Mouse (Mus musculus) 416B (cell line): ENCODE measurements around the gene Dab1.

ENCODE experiments used
- DNase-seq: peaks from one replicate; pipeline ENCODE4 v3.0.0; 2011; ENCODE audit warnings: low read depth

The Dab1 gene

DNA sequence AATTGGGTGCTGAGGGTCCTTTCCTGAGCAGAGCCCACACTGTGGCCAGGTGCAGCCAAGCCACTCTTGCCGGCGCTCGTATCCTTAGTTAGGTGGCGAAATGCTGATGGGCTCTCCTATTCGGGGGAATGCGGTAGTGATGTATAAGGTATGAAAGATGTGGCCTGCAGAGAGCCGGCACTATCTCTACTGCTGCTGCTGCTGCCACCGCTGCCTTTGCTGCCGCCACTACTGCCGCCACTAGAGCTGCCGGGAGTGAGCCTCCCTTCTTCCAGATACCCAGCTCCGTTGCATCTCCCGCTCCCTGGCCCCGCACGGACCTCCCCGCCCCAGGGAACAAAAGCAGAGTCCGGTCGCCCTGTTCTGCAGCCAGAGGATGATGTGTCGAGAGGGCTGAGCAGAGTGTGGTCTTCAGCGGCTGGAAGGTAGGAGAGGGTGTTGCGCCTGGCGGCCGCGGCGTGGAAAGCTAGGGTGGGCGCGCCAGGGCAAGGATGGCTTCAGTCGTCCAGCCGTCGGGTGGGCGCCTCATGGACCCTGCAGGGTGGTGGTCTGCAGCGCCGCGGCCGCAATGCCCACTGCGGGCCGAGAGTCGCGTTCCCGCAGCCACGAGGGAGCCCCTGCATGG is at the start of gene Dab1:
TSS of gene Dab1 (plus strand) at position 39 of the 625 bp plus-strand sequence.
- DNase-seq: no peak

GRCm38 (mm10) chr4:103571721-103572352 is 47.3 kb upstream of the Dab1 start:
- no peak for DNase-seq

DNA sequence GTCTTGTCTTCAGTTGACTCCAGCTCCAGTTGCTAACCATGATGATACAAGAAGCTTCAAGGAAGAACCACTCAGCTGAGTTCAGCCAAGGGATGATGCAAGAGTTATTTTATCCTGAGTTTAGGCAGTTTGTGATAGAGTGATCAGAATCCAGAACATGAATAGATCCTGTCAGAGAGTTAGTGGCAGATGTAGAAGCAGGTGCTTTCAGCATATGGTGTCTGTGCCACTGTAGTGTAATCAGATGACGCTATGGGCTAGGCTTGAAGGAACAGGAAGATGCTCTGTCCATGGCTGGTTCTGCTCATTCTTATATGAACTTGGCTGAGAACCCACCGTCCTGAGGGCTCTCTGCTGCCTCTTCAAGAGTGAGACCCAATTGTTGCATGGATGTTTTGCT is 43.6 kb upstream of the Dab1 start:
- DNase-seq: no peak

DNA sequence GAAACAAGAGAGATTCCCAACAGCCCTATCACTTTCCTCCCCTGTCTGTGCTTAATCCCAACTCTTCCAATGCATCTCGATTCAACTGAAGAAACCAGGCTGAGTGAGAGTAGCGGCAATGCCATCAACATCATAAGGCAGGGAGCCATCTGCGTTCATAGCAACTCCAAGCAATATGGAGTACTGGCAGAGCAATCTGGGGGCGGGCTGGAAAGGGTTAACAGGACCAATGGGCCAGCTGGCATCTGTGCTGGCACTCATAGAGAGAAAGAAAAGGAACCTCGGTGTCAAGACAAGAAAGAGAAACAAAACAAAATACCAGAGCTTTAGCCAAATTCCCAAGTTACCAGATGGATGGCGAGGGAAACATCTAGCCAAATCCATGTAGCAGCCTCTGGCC is 42.9 kb upstream of the Dab1 start:
- DNase-seq: no peak

- no peak for DNase-seq
These were observed 41.9 kb upstream of the Dab1 start for GRCm38 (mm10) chr4:103577111-103577815.

- DNase-seq: no peak
These were observed 41.3 kb upstream of the Dab1 start for GRCm38 (mm10) chr4:103577821-103578220.

DNA sequence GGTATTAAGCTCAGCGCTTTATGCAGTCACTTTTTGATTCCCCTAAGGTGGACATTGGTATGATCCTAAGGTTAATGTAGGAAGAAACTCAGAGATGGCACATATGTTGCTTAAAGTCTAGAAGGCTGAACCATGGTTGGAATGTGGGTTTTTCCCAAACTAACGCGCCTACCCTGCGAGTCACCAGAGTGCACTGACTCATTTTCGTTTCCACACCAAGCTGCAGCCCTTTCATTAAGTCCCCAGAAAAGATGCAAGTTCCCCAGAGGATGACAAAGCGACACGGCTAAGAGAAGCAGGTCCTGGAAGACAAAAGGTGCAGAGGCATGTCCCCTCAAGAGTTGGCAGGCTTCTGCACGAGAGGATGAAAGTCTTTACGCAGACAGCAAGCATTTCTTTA is 39.1 kb upstream of the Dab1 start:
- DNase-seq: no peak

DNA sequence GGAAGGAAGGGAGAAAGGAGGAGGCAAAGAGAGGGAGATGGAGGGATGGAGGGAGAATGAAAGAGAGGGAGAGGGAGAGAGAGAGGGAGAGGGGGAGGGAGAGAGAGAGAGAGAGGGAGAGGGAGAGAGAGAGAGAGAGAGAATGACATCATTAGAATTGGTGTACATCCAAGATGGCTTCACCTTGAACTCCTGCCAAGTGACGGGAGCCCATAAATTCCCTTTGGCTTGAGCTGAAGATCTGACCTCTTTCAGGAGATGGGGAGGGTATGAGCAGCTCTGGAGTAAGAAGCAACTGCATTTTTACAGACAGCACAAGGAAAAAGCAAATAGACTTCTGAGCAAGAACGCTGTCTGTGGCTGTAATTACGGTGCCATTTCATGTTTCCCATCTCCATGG is 4.1 kb upstream of the Dab1 start:
- no peak for DNase-seq

DNA sequence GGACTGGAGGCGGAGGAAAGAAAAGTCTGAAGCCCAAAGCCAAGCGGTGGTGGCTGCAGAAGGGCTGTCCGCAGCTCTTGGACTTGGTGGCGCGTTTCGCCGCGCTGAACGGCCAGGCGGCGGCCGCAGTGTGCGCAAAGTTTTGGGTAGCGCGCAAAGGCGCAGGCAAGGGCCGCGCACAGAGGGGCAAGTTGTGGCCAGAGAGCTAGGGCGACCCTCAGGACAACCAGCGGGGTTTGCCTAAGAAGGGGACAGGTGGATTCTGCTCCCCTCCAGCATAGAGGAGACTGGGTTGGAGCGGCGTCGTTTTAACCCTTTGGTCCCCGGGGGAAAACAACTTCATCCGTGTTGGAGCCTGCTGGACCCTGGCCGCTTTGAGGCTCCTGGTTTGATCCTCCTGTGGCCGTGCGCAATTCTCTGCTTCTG is 800 bp downstream of the Dab1 start:
- no peak for DNase-seq

- DNase-seq: no peak
These were observed 1.5 kb downstream of the Dab1 start for GRCm38 (mm10) chr4:103620590-103621155.

- DNase-seq: no peak
These were observed 2.4 kb downstream of the Dab1 start for GRCm38 (mm10) chr4:103621586-103621985.

GRCm38 (mm10) chr4:103630177-103630576 is 11.0 kb downstream of the Dab1 start:
- DNase-seq: no peak

DNA sequence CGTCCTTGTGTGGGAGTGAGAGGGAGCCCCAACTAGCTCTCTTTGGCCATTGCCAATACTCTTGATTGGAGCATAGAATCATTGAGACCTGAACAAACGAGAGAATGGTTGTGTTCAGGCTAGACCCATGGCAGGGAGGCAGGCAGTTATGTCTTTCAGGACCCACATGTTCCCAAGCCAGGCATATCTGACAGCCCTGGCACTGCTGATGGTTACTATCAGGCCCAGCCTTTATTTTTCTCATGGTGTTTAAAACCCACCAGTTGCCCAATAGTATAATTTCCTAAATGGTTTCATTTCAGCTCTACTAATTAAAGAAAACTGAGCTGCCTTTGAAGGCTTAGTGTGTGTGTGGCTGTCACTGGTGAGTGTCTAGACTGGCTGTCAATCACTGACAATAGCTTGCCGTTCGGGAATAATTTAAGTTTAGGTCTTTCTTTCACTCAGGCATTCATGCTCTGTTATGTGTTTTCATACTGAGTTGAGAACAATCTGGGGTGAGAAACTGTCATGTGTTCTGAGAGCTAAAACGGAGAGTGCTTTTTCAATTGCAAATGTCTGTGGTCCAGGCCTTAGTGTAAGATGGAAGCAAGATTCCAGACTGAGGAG is 17.1 kb downstream of the Dab1 start:
- no peak for DNase-seq

DNA sequence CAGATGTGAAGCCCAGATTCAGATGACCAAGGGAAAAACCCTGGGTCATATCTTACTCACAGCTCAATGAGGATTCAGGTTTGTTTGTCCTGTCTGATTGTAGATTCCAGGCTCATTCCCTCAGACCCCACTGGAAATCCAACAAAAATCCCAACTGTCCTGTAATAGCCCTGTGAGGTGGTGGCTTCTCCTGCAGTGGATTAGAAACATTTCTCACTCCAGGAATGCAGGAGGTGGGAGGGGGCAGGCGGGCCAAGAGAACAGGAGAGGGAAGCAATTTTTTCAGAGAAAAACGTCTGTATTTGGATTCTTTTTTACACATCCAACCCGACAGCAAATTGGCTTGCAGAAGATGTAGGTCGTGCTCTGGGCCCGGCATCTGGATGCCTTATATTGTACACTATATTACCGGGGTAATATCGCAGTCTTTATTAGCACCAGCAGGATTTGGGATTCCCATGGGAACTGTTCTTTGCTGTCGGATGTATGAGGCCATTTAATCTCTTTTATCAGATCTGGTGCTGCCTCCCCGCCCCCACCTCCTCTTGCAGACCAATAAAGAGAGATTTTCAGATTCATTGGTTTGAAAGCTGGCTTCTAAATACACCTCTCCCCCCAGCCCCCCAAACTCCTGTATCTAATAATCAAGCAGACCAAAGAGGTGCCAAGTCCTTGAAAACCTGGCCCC is 29.2 kb downstream of the Dab1 start:
- no peak for DNase-seq

- no peak for DNase-seq
These were observed 36.6 kb downstream of the Dab1 start for GRCm38 (mm10) chr4:103655740-103656139.

DNA sequence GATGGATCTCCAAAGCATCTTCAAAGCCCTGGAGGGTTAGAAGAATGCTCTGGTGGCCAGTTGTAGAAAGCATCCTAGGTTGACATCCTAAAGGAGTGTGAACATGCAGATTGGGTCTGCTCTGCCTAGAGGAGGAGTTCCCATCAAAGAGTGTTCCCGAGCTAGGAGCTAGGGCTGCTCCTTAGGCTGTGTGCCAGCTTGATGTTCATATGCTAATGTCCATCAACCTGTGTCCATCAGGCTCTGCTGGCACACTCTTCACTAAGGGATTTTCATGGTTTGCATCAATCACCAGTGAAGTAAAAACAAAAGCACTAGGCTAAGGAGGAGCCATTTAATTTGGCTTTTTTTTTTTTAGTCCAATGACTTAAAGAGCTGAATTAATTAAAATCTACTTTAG is 42.2 kb downstream of the Dab1 start:
- no peak for DNase-seq

DNA sequence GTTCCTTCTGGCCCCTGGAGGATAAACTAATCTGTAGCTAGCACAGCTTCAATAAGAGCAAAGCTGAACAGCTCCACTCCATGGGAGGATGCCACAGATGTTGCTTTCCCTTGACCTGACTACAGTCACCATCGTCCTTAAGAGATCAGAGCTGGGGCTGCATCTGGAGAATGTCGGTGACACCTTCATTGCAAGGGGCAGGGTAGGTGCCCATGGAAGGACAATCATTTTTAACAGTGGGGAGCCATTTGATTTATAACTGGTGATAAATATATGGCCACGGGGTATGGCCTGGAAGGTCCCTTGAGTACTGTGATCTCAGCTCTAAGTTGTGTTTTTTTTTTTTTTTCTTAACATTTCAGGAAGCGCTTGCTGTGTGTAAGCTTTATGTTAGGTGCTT is 48.3 kb downstream of the Dab1 start:
- DNase-seq: no peak

DNA sequence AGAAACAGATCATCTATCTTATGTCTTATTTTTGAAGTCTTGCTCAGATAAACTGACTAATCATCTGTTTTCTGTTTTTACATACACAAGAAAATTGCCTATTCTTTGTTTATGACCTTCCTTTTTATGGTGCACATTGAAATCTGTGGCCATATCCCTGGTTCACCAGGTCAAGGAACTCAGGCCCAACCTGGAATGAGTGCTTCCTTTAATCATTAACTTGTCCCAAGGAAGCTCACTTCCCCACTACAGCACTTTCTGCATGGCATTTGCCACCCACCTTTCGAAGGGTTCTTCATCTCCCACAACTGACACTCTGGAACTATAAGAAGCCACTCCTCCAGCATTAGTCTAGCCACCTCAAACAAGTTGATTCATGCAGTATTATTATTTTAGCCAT is 58.0 kb downstream of the Dab1 start:
- no peak for DNase-seq

DNA sequence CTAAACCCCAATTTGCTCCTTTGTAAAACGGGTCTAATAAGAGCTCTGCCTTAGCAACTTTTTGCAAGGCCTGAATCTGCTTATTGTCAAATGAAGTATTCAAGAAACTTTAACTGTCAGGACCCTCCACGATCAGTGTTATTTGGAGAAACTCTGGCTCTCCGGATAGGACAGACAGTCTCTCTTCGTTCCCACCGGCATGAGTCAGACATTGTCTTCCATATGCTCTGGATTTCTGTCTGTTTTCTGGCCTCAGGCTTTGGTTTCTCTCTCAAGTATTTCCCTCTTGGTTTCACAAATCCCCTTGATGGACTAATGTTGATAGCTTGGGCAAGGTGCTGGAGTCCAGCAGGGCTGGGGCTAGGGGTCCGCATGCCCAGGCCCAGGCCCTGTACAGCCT is 59.3 kb downstream of the Dab1 start:
- no peak for DNase-seq

- DNase-seq: no peak
These were observed 66.0 kb downstream of the Dab1 start for GRCm38 (mm10) chr4:103685136-103685535.

GRCm38 (mm10) chr4:103691717-103692116 is 72.6 kb downstream of the Dab1 start:
- DNase-seq: no peak

GRCm38 (mm10) chr4:103699755-103700154 is 80.6 kb downstream of the Dab1 start:
- DNase-seq: no peak
